Mouse (Mus musculus) liver, embryonic 12.5 days (tissue): Measurements from ENCODE around the gene Rassf4. TPM values are rescaled to one million over a fixed set of nuclear protein-coding genes. Genes with fewer than 3 reads are reported as not detected.

Experiments
- ATAC-seq: fragments of 200-750 bp; cut with Nextera tagmentation; 2 replicates; pipeline ENCODE4 v1.8.0; 2017; ENCODE audit warnings: moderate number of reproducible peaks, mild to moderate bottlenecking, moderate library complexity
- H3K27ac ChIP-seq: fragments of 300-500 bp; sonication (generic); 2 replicates; pipeline ENCODE4 v1.5.1; 2016; ENCODE audit warnings: mild to moderate bottlenecking
- H3K27me3 ChIP-seq: fragments of 300-500 bp; sonication (generic); replicated peaks from 2 replicates; pipeline ENCODE4 v1.6.1; 2016; ENCODE audit warnings: mild to moderate bottlenecking, moderate library complexity
- H3K36me3 ChIP-seq: fragments of 300-500 bp; sonication (generic); 2 replicates; pipeline ENCODE4 v1.6.1; 2016; ENCODE audit warnings: mild to moderate bottlenecking, moderate library complexity
- H3K4me1 ChIP-seq: fragments of 300-500 bp; sonication (generic); 2 replicates; pipeline ENCODE4 v1.6.1; 2016
- H3K4me2 ChIP-seq: fragments of 300-500 bp; sonication (generic); 2 replicates; pipeline ENCODE4 v1.6.1; 2016; ENCODE audit warnings: mild to moderate bottlenecking, moderate library complexity
- H3K4me3 ChIP-seq: fragments of 300-500 bp; sonication (generic); 2 replicates; pipeline ENCODE4 v1.5.1; 2016; ENCODE audit warnings: mild to moderate bottlenecking, moderate library complexity
- H3K9ac ChIP-seq: fragments of 300-500 bp; sonication (generic); 2 replicates; pipeline ENCODE4 v1.6.1; 2016; ENCODE audit warnings: mild to moderate bottlenecking, moderate library complexity
- H3K9me3 ChIP-seq: fragments of 300-500 bp; sonication (generic); replicated peaks from 2 replicates; pipeline ENCODE4 v1.6.1; 2016; ENCODE audit warnings: mild to moderate bottlenecking, moderate library complexity
- WGBS: fragments of 180-500 bp; shearing (Covaris S2); methylation state at CpG from one replicate; pipeline ENCODE4 v1.1.7; 2016; ENCODE audit not compliant: insufficient replicate concordance; 5-methylcytosine and 5-hydroxymethylcytosine counted together
- polyA plus RNA-seq: library from polyadenylated mRNA; unstranded; fragments of >200 nt; fragmentation: Nextera tagmentation; extraction: Ambion mirVana; gene quantifications from 2 replicates; pipeline ENCODE4 v1.2.1, GENCODE M21; 2016

Gene Rassf4
- polyA plus RNA-seq, 1 experiment from 2014 or later, result 4.0 TPM

DNA sequence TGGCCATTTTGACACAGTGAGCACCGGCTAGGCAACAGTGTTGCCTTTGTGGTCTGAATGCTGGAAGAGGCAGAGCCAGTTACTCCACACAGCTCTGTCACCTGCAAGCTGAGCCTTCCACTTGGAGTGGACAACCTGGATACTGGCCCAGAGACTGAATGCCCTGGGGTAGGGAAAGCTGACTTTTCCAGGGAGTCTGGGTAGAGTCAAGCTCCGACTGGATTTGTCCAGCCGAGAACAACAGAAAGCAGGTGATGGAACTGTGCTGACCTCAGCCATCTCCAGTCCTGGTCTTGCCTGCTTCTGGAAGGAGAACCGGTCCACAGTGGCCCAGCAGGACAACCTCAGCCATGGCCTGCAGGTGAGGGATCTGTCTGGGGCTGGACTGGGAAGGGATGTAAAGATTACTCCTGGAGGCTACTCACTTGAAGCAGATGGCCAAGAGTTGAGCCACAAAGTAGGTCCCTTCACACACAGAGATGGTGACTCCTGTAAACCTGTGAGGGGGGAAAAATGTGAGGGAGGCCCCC is 24.2 kb upstream of the Rassf4 start:
- ATAC-seq, result no peak
- Histone ChIP-seq H3K27ac (no peak overlapping the region), H3K27me3 (no peaks in the 10 kb centered on the region), H3K4me1 (no peaks in the 10 kb centered on the region), H3K4me2 (no peak overlapping the region), H3K9ac (no peak overlapping the region), H3K9me3 (no peaks in the 10 kb centered on the region), H3K4me3 (no peak overlapping the region), H3K36me3 (no peaks in the 10 kb centered on the region)
- 73% methylated on average over 4 of the region's 4 CpGs for WGBS

DNA sequence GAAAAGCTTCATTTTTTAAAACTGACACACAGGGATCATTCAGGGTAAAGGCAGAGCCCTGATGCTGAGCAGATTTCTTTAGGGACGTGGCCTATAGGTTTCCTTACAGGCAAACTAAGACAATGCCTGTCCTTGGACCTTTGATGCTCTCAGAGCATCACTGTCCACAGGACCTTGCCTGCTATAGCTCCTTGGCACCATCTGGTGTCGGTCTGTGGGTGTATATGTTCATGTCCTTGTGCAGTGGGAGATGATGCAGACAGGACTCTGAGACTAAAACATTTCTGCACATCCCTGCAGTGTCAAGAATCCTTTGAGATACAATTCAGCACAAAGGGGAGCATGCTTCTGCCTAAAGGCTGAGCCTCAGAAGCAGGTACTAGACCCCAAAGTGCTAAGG is 23.7 kb upstream of the Rassf4 start:
- ATAC-seq, result no peak
- WGBS, result 30% methylated on average over 2 of the region's 2 CpGs

GRCm38 (mm10) chr6:116694346-116694745 is 20.6 kb upstream of the Rassf4 start:
- Histone ChIP-seq H3K27ac (no peak overlapping the region), H3K4me2 (no peak overlapping the region), H3K36me3 (no peaks in the 10 kb centered on the region), H3K9ac (no peak overlapping the region), H3K9me3 (no peaks in the 10 kb centered on the region), H3K4me1 (no peaks in the 10 kb centered on the region), H3K27me3 (no peaks in the 10 kb centered on the region), H3K4me3 (no peak overlapping the region)
- WGBS, result 55% methylated on average over 3 of the region's 3 CpGs
- ATAC-seq, result no peak

More for the DNA sequence above, 23.7 kb upstream of the Rassf4 start:
- no peaks in the 10 kb centered on the region for H3K36me3 ChIP-seq
- no peak overlapping the region for H3K27ac ChIP-seq
- H3K4me3 ChIP-seq, result no peak overlapping the region
- H3K4me1 ChIP-seq, result no peaks in the 10 kb centered on the region
- H3K4me2 ChIP-seq, result no peak overlapping the region
- no peaks in the 10 kb centered on the region for H3K9me3 ChIP-seq
- no peak overlapping the region for H3K9ac ChIP-seq
- H3K27me3 ChIP-seq, result no peaks in the 10 kb centered on the region

DNA sequence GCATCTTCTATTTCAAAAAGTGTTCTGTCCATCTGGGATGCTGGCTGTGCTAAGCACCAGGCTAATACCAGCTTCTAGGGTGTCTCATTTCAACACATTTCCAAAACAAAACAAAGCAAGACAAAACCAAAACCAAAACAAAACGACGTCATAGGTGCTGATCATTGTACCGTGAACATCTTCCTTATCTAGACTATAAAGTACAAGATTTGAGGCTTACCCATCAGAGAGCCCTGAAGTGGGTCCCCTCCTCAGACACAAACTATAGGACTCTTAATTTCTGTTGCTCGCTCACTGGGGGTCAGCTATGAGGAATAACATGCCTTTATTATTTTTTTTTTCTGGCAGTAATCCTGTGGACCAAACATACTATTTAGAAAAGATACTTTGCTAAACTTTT is 19.9 kb upstream of the Rassf4 start:
- H3K36me3 ChIP-seq, result no peaks in the 10 kb centered on the region
- no peaks in the 10 kb centered on the region for H3K4me1 ChIP-seq
- WGBS, result 59% methylated on average over 4 of the region's 4 CpGs
- no peak overlapping the region for H3K4me3 ChIP-seq
- no peak overlapping the region for H3K9ac ChIP-seq
- no peaks in the 10 kb centered on the region for H3K9me3 ChIP-seq
- no peaks in the 10 kb centered on the region for H3K27me3 ChIP-seq
- ATAC-seq, result no peak
- H3K4me2 ChIP-seq, result no peak overlapping the region
- no peak overlapping the region for H3K27ac ChIP-seq

- Histone ChIP-seq H3K9ac (no peak overlapping the region), H3K36me3 (no peaks in the 10 kb centered on the region), H3K4me2 (no peak overlapping the region), H3K27ac (no peak overlapping the region), H3K4me1 (peaks cover 3% of the 10 kb centered on the region; the same call in 1 of the 2 replicates), H3K4me3 (no peak overlapping the region), H3K27me3 (no peaks in the 10 kb centered on the region), H3K9me3 (no peaks in the 10 kb centered on the region)
- 8% methylated on average over 6 of the region's 6 CpGs for WGBS
- no peak for ATAC-seq
Measured at GRCm38 (mm10) chr6:116682317-116682716, 8.6 kb upstream of the Rassf4 start.

DNA sequence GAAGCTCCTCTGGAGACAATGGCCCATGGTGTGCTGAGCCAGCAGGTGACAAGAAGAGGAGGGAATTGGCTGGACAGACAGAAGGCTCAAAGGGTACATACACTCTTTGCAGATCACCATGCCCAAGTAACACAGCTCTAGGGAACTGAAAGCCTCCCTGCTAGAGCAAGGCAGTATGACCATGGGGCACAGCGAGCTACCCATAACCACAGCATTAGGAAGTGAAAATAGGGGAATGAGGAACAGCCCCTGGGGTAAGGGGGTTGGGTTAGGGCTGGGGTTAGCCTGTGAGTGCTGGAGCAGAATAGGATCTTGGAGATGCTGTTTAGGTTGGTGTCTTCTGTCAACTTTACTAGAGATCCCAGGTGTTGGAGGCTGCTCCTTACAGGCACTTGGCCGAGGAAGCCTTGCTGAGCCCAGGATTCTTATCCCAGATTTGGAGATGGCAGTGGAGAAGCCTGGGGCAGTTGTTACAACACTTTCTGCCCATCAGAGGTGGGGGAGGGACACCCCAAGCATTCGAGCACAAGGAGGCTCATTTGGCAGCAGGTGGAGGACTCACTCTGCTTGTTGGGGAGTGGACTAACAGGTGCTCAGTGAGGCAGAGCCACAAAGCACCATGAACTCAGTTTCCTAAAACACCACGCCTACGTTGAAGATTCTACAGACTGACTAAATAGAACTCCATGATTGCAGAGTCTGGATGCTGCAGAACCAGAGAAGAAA is 6.0 kb upstream of the Rassf4 start:
- H3K27me3 ChIP-seq, result no peaks in the 10 kb centered on the region
- ATAC-seq, result peak; percentile 40; the same call in 1 of the 2 replicates
- H3K4me1 ChIP-seq, result peaks cover 16% of the 10 kb centered on the region
- no peak overlapping the region for H3K4me3 ChIP-seq
- no peak overlapping the region for H3K4me2 ChIP-seq
- no peaks in the 10 kb centered on the region for H3K36me3 ChIP-seq
- no peak overlapping the region for H3K27ac ChIP-seq
- no peak overlapping the region for H3K9ac ChIP-seq
- 44% methylated on average over 5 of the region's 5 CpGs for WGBS
- H3K9me3 ChIP-seq, result no peaks in the 10 kb centered on the region

DNA sequence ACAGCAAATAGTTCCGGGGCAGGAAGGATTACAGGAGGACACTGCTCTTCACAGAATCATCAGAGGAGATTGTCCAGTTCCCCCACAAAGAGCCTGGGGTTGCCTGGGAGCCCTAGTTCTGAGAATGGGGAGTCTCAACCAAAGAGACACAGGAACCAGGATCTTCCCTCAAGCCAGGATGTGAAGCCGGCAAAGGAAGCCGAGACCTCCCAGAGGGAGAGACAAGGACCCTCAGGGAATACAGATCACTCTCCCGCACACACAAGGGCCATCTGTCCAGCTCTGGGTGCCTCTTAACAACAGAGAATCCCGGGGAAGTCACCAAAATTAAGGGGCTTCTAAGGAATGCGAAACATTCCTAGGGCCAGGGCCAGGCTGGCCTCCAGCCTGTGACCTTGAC is 3.6 kb upstream of the Rassf4 start:
- Histone ChIP-seq H3K36me3 (no peaks in the 10 kb centered on the region), H3K4me1 (peaks cover 32% of the 10 kb centered on the region), H3K4me3 (no peak overlapping the region), H3K4me2 (no peak overlapping the region), H3K27me3 (peaks cover 9% of the 10 kb centered on the region), H3K27ac (no peak overlapping the region), H3K9ac (no peak overlapping the region), H3K9me3 (no peaks in the 10 kb centered on the region)
- ATAC-seq, result no peak
- WGBS, result 73% methylated on average over 6 of the region's 6 CpGs

- H3K4me3 ChIP-seq, result no peak overlapping the region
- H3K27me3 ChIP-seq, result peaks cover 17% of the 10 kb centered on the region
- no peaks in the 10 kb centered on the region for H3K36me3 ChIP-seq
- no peak overlapping the region for H3K9ac ChIP-seq
- ATAC-seq, result no peak
- H3K27ac ChIP-seq, result no peak overlapping the region
- H3K9me3 ChIP-seq, result no peaks in the 10 kb centered on the region
- peaks cover 32% of the 10 kb centered on the region for H3K4me1 ChIP-seq
- no peak overlapping the region for H3K4me2 ChIP-seq
- 53% methylated on average over 10 of the region's 10 CpGs for WGBS
Measured at GRCm38 (mm10) chr6:116676355-116676913, 2.7 kb upstream of the Rassf4 start.

DNA sequence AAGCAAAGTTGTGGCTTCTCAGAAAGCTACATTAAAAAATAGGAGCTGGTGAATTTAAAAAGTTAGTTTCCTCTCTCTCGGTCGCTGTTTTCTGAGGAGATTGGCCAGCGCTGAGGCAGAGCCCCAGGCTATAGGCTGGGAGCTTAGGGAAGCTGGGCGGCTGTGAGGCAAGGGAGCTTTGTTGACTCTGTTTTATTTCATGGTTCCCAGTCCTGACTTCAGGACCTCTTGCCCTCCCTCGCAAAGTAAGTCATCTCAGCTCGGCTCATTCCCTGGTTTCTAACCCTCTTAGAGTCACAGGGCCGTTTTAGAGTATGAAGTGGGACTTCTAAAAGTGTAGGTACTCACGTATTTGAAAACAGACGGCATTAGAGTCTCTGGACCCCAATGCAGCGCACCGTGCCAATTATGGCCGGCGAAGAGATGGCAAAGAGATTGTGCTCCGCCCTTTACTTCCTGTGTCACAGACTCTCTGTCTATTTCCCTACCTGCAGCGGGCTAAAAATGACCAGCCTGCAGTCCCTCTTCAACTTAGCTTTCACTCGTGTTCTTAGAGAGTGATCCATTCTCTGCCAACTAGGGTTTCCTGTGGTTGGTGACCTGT is 633 bp upstream of the Rassf4 start:
- WGBS, result 16% methylated on average over 16 of the region's 16 CpGs
- H3K36me3 ChIP-seq, result no peaks in the 10 kb centered on the region
- H3K4me2 ChIP-seq, result peak overlapping the region; percentile 85
- peak; percentile 44 for ATAC-seq
- no peaks in the 10 kb centered on the region for H3K9me3 ChIP-seq
- peaks cover 24% of the 10 kb centered on the region for H3K27me3 ChIP-seq
- H3K4me1 ChIP-seq, result peaks cover 32% of the 10 kb centered on the region
- H3K4me3 ChIP-seq, result peak overlapping the region; percentile 53
- H3K9ac ChIP-seq, result no peak overlapping the region
- no peak overlapping the region; the same call in 1 of the 2 replicates for H3K27ac ChIP-seq

DNA sequence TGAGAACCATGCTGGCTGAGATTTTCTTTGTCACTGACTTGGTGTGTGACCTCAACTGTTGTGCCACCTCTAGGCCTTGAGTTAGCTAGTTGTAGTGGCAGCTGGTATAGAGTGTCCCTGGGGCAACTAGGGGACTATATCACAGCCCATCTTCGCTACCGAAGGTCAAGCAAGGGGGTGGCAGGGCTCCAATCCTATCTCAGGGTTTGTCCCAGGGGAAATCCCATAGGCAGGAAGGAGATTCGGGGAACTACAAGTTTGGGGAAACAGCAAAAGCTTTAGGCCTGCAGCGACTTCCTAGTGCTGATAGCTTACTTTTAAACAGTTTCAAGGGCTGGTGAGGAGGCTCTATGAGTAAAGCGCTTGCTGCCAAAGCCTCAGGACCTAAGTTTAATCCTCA is 1.4 kb downstream of the Rassf4 start:
- WGBS, result 63% methylated on average over 5 of the region's 5 CpGs
- Histone ChIP-seq H3K27ac (no peak overlapping the region), H3K4me1 (peaks cover 31% of the 10 kb centered on the region), H3K27me3 (peaks cover 24% of the 10 kb centered on the region), H3K4me3 (no peak overlapping the region; the same call in 1 of the 2 replicates), H3K4me2 (no peak overlapping the region), H3K9me3 (no peaks in the 10 kb centered on the region), H3K9ac (no peak overlapping the region), H3K36me3 (no peaks in the 10 kb centered on the region)
- no peak for ATAC-seq

- Histone ChIP-seq H3K27me3 (peaks cover 24% of the 10 kb centered on the region), H3K36me3 (no peaks in the 10 kb centered on the region), H3K4me2 (no peak overlapping the region), H3K4me3 (no peak overlapping the region), H3K9ac (no peak overlapping the region), H3K4me1 (peaks cover 26% of the 10 kb centered on the region), H3K9me3 (no peaks in the 10 kb centered on the region), H3K27ac (no peak overlapping the region)
- WGBS, result 71% methylated on average over 4 of the region's 4 CpGs
- ATAC-seq, result no peak
Measured at GRCm38 (mm10) chr6:116671768-116672167, 2.0 kb downstream of the Rassf4 start.

- H3K4me3 ChIP-seq, result no peak overlapping the region
- WGBS, result 53% methylated on average over 5 of the region's 5 CpGs
- H3K4me2 ChIP-seq, result no peak overlapping the region
- no peaks in the 10 kb centered on the region for H3K9me3 ChIP-seq
- peaks cover 24% of the 10 kb centered on the region for H3K27me3 ChIP-seq
- no peak overlapping the region for H3K9ac ChIP-seq
- no peaks in the 10 kb centered on the region for H3K36me3 ChIP-seq
- H3K27ac ChIP-seq, result no peak overlapping the region
- peaks cover 21% of the 10 kb centered on the region for H3K4me1 ChIP-seq
- no peak for ATAC-seq
Measured at GRCm38 (mm10) chr6:116671031-116671430, 2.7 kb downstream of the Rassf4 start.
